In the genomic region with DNA sequence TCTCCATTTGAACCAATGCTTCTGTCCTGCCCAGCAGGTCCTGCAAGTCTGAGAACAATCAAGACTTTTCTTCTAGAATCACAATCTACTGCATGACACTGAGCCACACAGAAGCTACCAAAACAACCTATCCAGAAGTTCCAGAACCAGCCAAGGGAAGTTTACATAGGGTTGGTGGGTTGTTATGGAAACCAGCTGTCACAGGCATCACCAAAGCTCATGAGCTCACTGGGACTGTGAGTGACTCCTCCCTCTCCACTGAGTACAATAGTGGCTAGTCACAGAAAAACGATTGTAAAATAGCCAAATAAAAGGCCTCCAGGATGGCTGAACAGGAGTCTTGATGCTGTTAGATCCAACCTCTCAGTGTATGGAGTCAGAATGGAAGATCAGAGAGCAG, we compare ENCODE assay signal across 13 mouse cellular contexts.
DNase-seq lines count a peak whose midpoint lies in the region; ATAC-seq and TF ChIP-seq lines count a peak whose summit lies in the region.
"Had no signal": no experiment of that assay in that cellular context is flagged by ENCODE, and none has a peak within 500 bp of the region (broad histone marks: within the 10 kb centered on the region; RNA-seq: fewer than 3 reads in every experiment).

No protein-coding gene starts in this region.

- no peaks in the 10 kb centered on the region for H3K4me1 ChIP-seq in liver, embryonic 12.5 days
- no peaks in the 10 kb centered on the region for H3K4me1 ChIP-seq in heart, adult 2 months (ENCODE audit: control insufficient read depth, insufficient read depth, low read length)
- H3K4me1 ChIP-seq: megakaryocyte, embryonic 14.5 days had no signal

- H3K27me3 ChIP-seq in liver, embryonic 12.5 days (replicated peaks), result no peaks in the 10 kb centered on the region
- no peaks in the 10 kb centered on the region for H3K27me3 ChIP-seq in heart, adult 2 months (ENCODE audit: control insufficient read depth, insufficient read depth, low read length)
- H3K27me3 ChIP-seq: limb, embryonic 13.5 days had no signal

- H3K4me2 ChIP-seq in liver, embryonic 12.5 days, result no peak overlapping the region
- H3K4me2 ChIP-seq: limb, embryonic 13.5 days had no signal

- no peak for TF ChIP-seq CTCF in brain, embryonic 14.5 days (IDR thresholded peaks at IDR 0.05; ENCODE audit: borderline replicate concordance, extremely low read depth, insufficient read depth, insufficient read length)
- TF ChIP-seq CTCF in heart, adult 2 months (IDR thresholded peaks at IDR 0.05), result no peak

- no peak overlapping the region for H3K27ac ChIP-seq in liver, embryonic 12.5 days
- no peak overlapping the region for H3K27ac ChIP-seq in heart, adult 2 months
- H3K27ac ChIP-seq: limb, embryonic 13.5 days had no signal

- peak; percentile 19 for DNase-seq in cerebellum, adult 9-10 months
- no peak for DNase-seq in cerebellum, postnatal 4 days (ENCODE audit: low spot score in 2 of 2)
- peak; percentile 19 to 44 for DNase-seq in left cerebral cortex, adult 9 months (ENCODE audit: low spot score in 2 of 2)
- no peak for DNase-seq in left cerebral cortex, adult 18-20 months (ENCODE audit: low spot score in 2 of 2)
- DNase-seq in brain, embryonic 14.5 days (ENCODE audit: low read depth), result peak; percentile 69
- DNase-seq in mesoderm, embryonic 11.5 days (ENCODE audit: low read depth, low spot score), result peak; percentile 34
- DNase-seq in heart, adult 2 months, result no peak
- DNase-seq: adrenal gland, postnatal 10 days; B cell, adult 2 months; cerebellum, postnatal 14 days had no signal

- H3K36me3 ChIP-seq in liver, embryonic 12.5 days, result no peaks in the 10 kb centered on the region
- no peaks in the 10 kb centered on the region for H3K36me3 ChIP-seq in heart, adult 2 months (ENCODE audit: control insufficient read depth, insufficient read depth, low read length)
- H3K36me3 ChIP-seq: limb, embryonic 13.5 days had no signal

- intact Hi-C loops in heart, adult 2 months (cut with DNase I), result no loop called here

- 21% methylated on average over 1 of the region's 1 CpGs for WGBS in liver, embryonic 12.5 days (ENCODE audit: insufficient replicate concordance)
- whole genome bisulfite sequencing in heart, adult 2 months, result 21% methylated on average over 1 of the region's 1 CpGs

- H3K9me3 ChIP-seq in liver, embryonic 12.5 days (replicated peaks), result no peaks in the 10 kb centered on the region
- H3K9me3 ChIP-seq: limb, embryonic 13.5 days; megakaryocyte, embryonic 14.5 days had no signal

- H3K9ac ChIP-seq in liver, embryonic 12.5 days, result no peak overlapping the region
- H3K9ac ChIP-seq in heart, adult 2 months (ENCODE audit: low read depth, low read length), result no peak overlapping the region
- H3K9ac ChIP-seq: limb, embryonic 13.5 days had no signal

- no peak overlapping the region for H3K4me3 ChIP-seq in liver, embryonic 12.5 days
- no peak overlapping the region for H3K4me3 ChIP-seq in heart, adult 2 months
- H3K4me3 ChIP-seq: limb, embryonic 13.5 days; megakaryocyte, embryonic 14.5 days had no signal

- ATAC-seq in liver, embryonic 12.5 days, result no peak

- no peak for TF ChIP-seq POLR2A in brain, embryonic 14.5 days (IDR thresholded peaks at IDR 0.05; ENCODE audit: borderline replicate concordance, extremely low read depth, insufficient read depth, insufficient read length, poor library complexity, severe bottlenecking)
- no peak for TF ChIP-seq POLR2A in heart, adult 2 months (IDR thresholded peaks at IDR 0.05; ENCODE audit: insufficient read depth, low read depth, low read length)

- no peaks in the 10 kb centered on the region for H3K79me2 ChIP-seq in heart, adult 2 months (replicated peaks; ENCODE audit: control insufficient read depth, insufficient read depth, low read length)

- TF ChIP-seq EP300 in heart, adult 2 months (IDR thresholded peaks at IDR 0.05; ENCODE audit: insufficient read depth, low read depth, low read length), result no peak

Comparison
In these comparisons a context has a peak if more than half of its experiments do, and no peak if none do; other contexts are left out.
1. DNase-seq: peak in cerebellum, adult 9-10 months (single experiment), left cerebral cortex, adult 9 months (2 of 2), brain, embryonic 14.5 days (single experiment) and mesoderm, embryonic 11.5 days (single experiment); none in cerebellum, postnatal 4 days (0 of 2), left cerebral cortex, adult 18-20 months (0 of 2) and heart, adult 2 months (0 of 2).